Mouse (Mus musculus) left cerebral cortex, adult 11 months (tissue): ENCODE results near the gene Rab25.
A peak's percentile ranks its signal among the peaks of the same experiment; 100 is the strongest.

ENCODE experiments used
- DNase-seq: peaks from one replicate; pipeline ENCODE4 v3.0.0; 2022; ENCODE audit warnings: low spot score

Gene Rab25

DNA sequence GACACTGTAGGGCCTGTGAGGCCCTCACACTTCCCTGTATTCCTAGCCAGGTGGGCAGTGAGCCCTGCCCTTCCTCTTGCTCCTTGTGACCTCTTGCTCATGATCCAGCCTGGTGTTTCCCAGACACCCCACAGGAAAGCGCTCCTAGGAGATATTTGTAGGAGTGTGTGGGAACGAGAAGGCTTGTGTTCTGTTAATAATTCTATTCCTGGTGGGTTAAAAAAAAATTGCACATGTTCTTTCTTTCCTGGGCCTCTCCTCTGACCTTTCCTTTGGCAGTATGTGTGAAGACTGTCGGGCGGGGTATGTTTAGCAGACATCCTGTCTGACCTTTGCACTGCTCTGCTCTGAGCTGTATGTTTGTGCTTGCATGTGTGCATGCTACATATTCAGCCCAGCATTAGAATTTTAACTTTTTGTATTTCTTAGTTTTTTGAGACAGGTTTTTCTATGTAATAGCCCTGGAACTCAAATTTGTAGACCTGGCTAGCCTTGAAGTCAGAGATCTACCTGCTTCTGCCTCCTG is 18.5 kb upstream of the Rab25 start:
- no peak for DNase-seq

DNA sequence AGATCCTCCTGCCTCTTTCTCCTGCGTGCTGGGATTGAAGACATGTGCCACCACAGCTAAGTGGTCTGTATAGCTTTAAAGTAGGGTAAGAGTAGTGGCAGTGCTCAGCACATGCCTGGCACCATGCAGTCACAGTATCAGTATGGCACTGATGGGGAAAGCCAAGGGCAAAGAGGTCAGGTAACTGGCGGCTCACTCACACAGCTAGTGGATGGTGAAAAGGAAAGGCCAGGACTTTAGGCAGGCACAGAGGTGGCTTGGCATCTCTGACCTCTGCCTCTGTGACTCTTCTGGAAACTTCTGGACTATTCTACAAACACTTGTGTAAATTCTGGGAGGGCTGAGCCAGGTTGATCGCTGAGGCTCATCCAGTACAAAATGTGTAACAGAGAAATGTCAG is 18.0 kb upstream of the Rab25 start:
- DNase-seq: no peak

DNA sequence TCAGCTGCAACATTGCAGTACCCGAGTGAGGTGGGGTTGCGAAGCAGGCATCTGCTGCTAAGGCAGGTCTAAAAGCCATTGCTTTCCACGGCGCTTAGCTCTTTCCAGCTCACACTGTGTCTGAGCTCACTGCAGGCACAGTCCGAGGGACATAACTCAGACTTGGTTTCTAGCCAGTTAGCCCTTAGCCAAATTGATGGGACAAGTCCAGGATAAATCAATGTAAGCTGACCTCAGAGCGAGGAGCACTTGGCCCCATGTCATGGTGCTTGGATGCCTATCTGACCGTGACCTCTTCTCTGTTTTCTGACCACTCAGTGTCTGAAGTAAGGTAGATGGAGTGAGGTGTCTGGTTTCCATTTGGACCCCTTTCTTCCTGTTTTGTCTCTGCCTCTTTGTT is 15.9 kb upstream of the Rab25 start:
- no peak for DNase-seq

DNA sequence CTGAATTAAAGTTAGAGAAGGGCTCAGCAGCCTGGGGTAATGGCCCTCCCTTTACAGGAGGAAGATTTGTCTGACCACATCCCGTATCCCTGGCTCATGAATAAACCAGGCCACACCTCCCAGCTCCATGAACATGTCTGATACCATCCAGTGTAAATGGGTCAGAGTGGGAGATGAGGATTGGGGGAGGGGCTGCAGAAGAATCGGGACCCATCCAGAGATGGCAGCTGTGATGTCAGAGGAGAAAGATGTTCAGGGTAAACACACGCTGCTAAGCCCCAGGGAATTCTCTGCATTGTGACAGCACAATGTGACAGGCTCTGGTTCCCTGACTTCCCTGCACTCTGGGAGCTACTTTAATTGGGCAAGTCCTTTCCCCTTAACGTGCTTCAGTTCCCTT is 15.3 kb upstream of the Rab25 start:
- no peak for DNase-seq

DNA sequence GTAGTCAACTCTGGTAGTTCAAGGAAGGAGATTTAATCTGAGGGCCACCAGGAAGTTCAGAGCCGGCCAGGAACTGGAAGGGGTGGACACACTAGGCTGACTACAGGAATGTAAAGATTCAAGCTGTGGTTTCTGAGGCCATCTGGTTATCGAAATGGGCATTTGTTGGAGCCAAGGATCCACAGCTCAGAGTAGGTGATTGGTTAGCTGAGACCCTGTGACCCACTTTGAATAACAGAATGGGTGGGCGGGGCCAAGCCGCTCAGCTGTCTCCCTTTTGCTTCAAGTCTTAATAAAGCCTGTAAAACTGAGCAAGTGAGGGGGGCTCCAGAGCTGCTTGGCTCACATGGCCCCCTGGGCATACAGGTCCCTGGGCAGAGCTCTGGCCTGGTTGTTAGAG is 13.9 kb upstream of the Rab25 start:
- no peak for DNase-seq

DNA sequence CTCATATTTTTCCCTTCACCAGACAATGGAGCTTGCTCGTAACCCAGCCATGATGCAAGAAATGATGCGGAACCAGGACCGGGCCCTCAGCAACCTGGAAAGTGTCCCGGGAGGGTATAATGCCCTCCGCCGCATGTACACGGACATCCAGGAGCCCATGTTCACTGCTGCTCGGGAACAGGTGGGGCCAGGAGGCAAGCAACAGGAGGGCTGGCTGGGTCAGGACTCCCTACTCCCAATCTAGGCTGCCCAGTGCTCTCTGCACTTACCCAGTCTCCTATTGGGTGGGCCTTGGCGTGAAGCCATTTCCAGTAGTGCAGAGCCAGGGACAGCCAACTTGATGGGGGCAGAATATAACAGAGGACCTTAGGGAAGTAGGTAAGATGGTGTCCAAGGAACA is 11.5 kb upstream of the Rab25 start:
- no peak for DNase-seq

DNA sequence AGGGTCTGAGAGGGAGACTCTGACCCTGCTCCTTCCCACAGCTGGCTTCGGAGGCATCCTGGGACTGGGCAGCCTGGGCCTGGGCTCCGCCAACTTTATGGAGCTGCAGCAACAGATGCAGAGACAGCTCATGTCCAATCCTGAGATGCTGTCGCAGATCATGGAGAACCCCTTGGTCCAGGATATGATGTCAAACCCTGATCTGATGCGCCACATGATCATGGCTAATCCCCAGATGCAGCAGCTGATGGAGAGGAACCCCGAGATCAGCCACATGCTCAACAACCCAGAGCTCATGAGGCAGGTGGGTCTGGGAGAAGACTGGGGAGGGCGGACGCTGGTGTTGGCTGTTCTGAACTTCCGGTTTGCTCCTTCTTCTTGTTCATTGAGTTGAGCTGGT is 8.5 kb upstream of the Rab25 start:
- DNase-seq: no peak

DNA sequence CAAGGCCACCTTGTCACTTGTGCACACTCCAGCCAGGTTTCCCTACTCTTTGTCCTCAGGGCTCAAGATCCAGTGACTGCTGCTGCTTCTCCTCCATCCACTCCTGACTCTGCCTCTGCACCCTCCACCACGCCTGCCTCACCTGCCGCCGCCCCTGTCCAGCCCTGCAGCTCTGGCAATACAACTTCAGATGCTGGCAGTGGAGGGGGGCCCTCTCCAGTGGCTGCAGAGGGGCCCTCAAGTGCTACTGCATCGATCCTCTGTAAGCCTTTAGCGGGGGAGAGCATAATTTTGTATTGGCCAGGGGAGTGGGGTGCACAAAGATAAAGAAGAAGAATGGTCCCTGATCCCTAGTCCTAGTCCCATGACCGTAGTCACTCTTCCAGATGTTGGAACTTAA is 7.6 kb upstream of the Rab25 start:
- DNase-seq: no peak

DNA sequence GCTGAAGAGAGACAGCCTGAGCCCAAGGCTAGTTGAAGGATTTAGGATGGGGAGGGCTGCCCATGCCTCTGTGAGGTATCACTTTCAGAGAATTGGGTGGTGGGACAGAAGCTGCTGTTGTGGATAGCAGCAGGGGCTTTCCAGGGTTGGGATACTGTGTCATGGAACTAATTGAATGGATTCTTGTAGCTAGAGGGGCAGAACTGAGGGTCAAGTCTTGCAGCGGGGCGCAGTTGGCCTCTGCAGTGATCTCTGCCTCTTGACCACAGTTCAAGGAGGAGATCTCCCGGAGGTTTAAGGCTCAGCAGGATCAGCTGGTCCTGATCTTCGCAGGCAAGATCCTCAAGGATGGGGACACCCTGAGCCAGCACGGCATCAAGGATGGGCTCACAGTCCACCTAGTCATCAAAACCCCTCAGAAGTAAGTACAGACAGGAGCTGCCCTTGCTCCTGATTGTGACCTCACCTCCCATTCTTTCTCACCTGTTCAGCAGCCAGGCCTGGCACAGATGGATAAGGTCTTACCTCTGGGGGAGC is 7.0 kb upstream of the Rab25 start:
- no peak for DNase-seq

DNA sequence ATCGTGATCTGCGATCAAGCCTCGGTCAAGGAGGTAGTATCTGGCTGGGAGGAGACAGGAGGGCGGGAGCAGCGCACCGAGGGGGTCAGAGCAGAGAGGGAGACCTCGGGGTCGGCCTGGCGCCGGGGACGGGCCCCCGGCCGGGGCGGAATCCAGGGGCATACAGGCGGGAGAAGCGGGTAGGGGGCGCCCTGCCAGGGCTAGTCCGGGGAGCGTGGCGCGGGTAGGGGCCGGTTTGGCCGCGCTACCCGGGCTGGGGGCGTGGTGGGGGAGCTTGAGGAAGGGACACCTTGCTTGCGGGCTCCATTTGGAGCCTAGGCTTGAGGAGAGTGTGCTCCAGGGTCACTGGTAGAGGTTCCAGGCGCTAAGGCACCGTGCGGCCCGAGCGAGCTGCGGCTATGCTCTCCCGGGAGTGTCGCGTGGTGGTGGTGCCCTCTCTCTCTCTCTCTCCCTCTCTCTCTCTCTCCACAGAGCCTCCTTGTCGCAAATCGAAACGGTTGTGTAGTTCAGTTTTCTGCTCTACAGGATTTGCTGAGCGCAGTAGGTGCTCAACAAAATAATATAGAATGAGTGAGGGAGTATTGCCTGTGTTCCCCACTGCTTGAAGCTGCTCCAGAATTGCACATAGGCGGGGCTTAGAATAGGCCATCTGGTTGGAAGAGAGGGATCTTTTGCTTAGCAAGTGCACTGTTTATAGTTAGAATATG is 5.9 kb upstream of the Rab25 start:
- DNase-seq: no peak

DNA sequence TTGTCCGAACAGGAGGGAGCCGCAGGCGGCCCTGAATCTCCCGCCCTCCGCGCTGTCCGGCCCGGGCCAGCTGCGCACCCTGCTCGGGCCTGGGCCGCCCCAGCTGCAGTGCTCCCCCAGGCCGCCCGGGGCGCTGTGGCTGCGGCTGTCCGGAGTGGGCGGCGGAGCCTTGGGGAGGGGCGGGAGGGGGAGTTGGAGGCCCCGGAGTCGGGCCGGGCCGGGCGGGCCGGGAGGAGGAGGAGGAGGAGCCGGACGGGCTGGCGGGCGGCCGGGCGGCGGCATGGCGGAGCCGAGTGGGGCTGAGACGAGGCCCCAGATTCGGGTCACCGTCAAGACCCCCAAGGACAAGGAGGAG is 5.4 kb upstream of the Rab25 start, which contains the start of gene Ubqln4:
Gene Ubqln4, plus strand, starts transcription at position 234 of the 355 bp plus-strand sequence.
- peak; percentile 80 for DNase-seq

DNA sequence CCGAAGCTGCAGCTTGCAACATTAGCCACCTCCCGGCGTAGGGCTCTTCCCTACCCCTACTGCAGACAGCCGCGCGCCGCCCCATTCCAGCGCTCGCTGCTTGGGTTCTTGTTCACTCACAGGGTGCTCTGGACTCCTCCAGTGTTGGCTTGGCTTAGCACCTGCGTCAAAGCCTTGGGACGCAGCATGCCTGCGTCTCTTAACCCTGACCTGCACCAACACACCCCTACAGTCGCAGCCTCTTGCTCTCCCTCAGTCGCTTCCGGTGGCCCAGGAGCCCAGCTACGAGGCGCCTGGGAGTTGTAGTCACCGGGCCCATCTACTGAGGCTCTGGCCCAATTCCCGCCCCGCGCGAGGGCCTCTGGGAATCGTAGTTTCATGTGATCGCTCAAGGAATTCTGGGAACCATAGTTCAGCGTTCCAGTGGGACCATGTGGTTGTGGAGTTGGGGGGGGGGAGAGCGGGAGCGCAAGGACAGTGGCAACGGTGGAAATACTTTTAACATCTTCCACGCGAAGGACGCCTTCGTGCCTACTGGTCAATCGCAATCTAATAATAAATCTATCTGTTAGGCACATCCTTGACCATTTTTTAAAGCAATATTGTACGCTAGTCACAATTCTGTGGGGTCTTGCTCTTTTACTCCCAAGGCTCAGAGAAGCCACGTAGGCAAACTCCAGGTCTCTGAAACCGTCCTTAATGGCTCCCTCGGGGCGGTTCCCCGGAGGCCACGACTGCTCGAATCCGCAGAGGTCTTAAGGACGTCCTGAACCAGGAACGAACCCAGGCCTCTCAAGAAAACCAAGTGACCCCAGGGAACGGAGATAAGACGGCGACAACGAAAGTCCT is 4.8 kb upstream of the Rab25 start, which contains the start of gene Lamtor2:
Gene Lamtor2, minus strand, starts transcription at position 399 of the 849 bp plus-strand sequence.
- peak; percentile 96 for DNase-seq

DNA sequence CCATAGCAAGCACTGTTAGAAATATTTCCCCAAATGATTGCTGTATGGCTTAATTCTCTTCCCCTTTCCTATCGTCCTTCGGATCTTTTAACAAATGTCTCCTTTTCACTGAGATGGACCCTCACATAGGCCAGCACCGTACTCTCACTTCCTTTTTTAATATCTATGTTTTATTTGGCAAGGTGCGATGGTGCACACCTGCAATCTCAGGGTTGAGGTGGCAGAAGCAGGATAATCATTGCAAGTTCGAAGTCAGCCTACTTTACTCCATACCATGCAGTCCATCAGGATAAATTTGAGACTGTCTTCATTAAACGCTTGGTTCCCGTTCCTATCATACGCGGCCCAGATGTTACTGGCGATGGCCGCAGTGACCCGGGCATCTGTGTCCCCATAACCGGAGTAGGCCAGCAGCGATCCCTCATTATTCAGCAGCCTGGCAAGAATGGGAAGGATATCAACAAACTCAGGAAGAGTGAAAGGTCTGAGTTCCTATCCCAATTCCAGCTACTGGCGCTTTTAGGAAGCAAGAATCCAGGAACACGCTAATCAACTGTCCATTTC is 4.1 kb upstream of the Rab25 start:
- no peak for DNase-seq

DNA sequence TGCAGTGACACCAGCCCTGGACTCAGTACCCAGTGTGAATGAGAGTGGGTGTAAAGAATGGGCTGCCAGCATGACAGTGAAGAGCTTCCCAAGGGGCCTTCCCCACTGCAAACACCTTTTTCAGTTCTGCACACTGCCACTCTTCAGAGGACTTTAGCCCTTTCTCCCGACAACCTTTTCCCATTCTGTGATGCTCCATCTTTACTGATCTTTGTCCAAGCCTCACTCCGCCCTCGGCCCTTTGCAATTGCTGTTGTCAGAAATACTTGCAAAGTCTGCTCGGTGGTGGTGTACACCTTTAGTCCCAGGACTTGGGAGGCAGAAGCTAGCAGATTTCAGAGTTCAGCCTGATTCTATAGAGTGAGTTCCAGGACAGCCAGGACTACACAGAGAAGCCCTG is 3.5 kb upstream of the Rab25 start:
- no peak for DNase-seq

DNA sequence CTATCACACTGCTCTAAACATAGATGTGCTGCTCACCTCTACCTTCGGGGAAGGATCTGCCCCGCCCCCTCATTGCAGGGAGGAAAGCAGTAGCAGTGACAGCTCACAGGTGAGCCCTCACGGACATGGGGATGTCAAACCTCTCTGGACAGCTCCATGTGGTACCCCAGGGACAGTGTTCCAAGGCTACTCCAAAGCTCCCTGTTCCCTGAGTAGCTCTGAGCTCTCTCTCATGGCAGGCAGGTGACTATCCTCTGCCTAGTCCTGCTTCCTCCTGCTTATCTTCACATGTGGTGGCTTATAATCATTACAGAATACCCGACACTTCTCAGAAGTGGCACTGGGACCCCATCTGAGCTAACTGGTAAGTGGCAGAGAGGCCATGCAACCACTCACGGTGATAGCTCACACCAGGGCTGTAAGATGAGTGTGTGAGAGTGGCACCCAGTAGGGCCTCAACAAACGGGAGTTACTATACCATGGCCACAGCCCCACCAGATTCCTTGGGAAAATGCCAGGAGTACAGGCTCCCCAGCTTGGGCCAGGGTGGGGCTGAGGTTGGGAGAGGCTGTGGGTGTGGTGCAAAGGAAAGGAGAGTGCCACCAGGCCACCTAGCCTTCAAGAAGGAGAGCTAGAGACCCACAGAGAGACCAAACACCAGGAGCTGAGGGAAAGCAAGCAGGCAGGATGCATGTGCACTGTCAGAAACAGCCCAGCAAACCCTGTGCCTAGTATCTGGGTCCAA is 1.3 kb downstream of the Rab25 start:
- no peak for DNase-seq

DNA sequence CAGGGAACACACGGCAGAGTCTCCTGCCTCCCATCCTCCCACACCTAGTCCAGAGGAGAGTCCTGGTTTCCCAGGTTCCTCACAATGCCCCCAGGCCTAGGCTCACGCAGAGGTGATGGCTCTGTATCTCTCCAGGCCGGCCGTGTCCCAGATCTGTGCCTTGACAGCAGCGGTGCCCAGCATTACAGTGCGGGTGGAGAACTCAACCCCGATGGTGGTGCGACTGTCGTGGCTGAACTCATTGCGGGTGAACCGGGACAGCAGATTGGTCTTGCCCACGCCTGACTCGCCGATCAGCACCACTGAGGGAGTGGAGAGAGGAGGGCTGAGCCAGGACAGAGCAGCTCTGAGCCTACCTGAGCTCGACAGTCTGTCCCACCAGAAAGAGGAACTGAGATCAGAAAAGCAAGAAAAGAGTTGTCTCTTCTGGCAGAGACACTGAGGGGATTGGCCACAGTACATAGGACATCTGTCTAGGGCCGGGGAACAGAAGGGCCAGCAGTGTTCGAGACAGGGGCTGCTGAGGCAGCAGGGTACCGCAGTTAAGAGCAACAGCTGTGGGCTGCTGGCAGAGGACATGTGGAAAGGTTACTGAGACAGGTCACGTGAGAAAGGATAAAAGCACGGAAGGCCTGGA is 3.0 kb downstream of the Rab25 start:
- DNase-seq: no peak

DNA sequence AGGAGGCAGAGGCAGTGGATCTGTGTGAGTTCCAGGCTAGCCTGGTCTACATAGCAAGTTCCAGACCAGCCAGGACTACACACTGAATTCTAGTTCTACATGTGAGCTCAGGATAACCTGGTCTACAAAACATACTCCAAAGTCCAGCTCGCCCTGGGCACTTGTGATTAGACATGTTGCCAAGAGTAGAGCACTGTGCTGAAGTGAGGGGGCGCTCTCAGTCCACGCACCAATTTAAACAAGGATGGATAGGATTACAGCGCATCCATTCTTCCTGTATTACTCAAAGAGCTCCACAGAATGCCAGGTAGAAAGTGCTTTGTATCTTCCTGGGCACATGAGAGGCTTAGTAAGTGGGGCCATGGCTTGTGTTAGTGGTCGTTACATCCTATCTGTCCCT is 3.6 kb downstream of the Rab25 start:
- no peak for DNase-seq

DNA sequence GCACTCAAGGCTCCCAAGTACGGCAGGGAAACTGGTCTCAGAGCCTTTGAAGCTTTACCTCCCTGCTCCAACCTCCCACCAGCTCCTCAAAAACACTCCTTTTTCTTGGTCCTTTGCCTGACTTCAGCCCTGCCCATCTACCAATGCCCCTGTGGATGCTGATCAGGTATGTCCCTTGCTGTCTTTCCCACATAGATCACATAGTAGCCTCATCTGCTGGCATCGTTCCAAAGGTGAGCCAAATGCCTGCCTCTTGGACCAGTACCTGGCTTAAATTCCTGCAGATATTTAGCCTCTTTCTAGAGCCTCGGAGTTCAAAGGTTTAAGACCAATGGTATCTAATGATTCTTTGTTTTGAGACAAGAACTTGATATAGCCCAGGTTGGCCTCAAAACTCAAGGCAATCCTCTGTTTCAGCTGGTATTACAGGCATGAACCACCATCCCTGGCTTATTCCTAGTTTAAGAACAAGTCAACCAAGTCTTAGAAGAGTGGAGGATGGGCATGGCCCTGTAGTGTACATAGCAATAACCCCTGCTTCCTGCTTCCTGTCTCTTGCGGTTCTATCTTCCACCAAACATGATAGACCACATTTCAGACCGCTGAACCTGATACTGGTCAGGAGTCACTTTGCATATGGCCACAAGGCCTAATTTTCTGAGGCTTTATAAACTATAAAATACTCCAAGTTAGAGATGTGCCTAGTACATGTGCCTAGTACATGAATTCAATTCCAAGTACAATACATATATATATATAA is 4.3 kb downstream of the Rab25 start:
- DNase-seq: no peak

DNA sequence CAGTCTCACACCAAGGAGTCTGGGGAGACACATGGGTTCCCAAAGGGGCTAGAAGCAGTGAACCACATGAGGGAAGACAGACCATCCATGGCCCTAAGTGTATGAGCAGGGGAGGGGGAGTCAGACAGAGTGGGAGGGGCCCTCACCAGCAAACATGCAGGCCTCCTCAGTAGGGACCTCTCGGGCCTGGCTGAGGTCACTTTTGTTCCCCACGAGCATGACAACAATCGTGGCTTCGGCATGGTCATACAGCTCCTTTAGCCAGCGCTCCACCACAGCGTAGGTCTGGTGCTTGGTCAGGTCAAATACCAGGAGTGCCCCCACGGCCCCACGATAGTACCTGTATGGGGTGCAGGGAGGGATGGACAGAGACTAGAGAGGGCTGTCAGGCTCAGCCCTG is 4.9 kb downstream of the Rab25 start:
- no peak for DNase-seq

DNA sequence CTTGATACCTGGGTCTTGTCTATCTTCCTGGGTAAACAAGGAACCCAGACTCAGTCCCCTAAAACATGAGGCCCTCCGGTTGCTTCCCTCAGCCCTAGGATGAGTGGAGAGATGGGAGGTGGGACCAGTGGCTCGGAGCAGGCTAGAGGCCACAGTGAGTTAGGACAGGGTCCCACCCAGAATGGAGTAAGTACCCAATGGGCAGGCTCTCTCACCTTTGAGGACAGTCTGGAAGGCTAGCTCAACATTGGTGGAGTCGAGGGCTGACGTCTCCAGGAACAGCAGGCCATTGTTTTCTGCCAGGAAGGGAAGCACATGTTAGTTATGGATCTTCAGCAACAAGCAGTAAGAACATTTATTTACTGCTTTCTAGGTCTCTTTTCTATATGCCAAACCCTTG is 5.6 kb downstream of the Rab25 start:
- no peak for DNase-seq
